Mouse (Mus musculus) hindbrain, embryonic 16.5 days (tissue): ENCODE data around the gene Nxf2. TPM values are rescaled to one million over a fixed set of nuclear protein-coding genes. Genes with fewer than 3 reads are reported as not detected.

Source experiments
- ATAC-seq: fragments of 200-750 bp; cut with Nextera tagmentation; 2 replicates; pipeline ENCODE4 v1.8.0; 2017; ENCODE audit warnings: moderate TSS enrichment, moderate library complexity
- H3K27ac ChIP-seq: fragments of 300-500 bp; sonication (generic); 2 replicates; pipeline ENCODE4 v1.5.1; 2014; ENCODE audit warnings: low read depth, mild to moderate bottlenecking, control low read depth, low read length, moderate library complexity
- H3K27me3 ChIP-seq: fragments of 300-500 bp; sonication (generic); replicated peaks from 2 replicates; pipeline ENCODE4 v1.6.1; 2014; ENCODE audit warnings: low read length; ENCODE audit not compliant: control insufficient read depth, insufficient read depth
- H3K36me3 ChIP-seq: fragments of 300-500 bp; sonication (generic); 2 replicates; pipeline ENCODE4 v1.6.1; 2014; ENCODE audit warnings: mild to moderate bottlenecking, low read length, moderate library complexity, mixed read lengths; ENCODE audit not compliant: control insufficient read depth, insufficient read depth
- H3K4me1 ChIP-seq: fragments of 300-500 bp; sonication (generic); 2 replicates; pipeline ENCODE4 v1.6.1; 2014; ENCODE audit warnings: low read depth, low read length; ENCODE audit not compliant: control insufficient read depth, insufficient read depth
- H3K4me2 ChIP-seq: fragments of 300-500 bp; sonication (generic); 2 replicates; pipeline ENCODE4 v1.6.1; 2014; ENCODE audit warnings: mild to moderate bottlenecking, low read length, control low read depth, moderate library complexity
- H3K4me3 ChIP-seq: fragments of 300-500 bp; sonication (generic); 2 replicates; pipeline ENCODE4 v1.5.1; 2014; ENCODE audit warnings: mild to moderate bottlenecking, low read length, control low read depth, moderate library complexity
- H3K9ac ChIP-seq: fragments of 300-500 bp; sonication (generic); 2 replicates; pipeline ENCODE4 v1.6.1; 2014; ENCODE audit warnings: low read depth, mild to moderate bottlenecking, control low read depth, low read length, moderate library complexity
- H3K9me3 ChIP-seq: fragments of 300-500 bp; sonication (generic); 2 replicates; pipeline ENCODE4 v1.6.1; 2014; ENCODE audit warnings: mild to moderate bottlenecking, low read length, moderate library complexity; ENCODE audit not compliant: control insufficient read depth
- WGBS: fragments of 180-500 bp; shearing (Covaris S2); extraction: QIAGEN DNeasy Blood & Tissue Kit; methylation state at CpG from one replicate; pipeline ENCODE4 v1.1.7; 2014; 5-methylcytosine and 5-hydroxymethylcytosine counted together
- polyA plus RNA-seq: library from polyadenylated mRNA; unstranded; fragments of >200 nt; fragmentation: Nextera tagmentation; extraction: Ambion mirVana; gene quantifications from 2 replicates; pipeline ENCODE4 v1.2.1, GENCODE M21; 2015

The Nxf2 gene
- 0.19 and 0.42 TPM in 2 replicates for polyA plus RNA-seq

DNA sequence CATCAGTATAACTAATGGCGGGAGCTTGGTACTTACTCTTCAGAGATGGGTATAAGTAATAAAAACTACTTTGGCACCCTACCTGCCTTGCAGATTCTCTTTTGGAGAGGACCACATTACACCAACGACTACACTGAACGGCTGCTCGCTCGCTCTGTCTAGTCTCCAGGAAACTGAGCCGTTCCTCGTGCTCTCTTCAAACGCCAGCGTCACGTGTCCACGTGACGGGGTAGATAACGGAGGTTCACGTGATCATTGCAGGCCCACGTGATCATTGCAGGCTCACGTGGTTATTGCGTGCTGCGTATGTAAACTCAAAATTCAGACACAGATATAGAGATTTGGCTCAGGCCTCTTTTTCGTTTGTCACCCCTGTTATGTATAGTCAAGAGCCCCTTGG, at the start of gene Nxf2:
Nxf2 (minus strand) TSS at position 209 of the 400 bp plus-strand sequence.
- Histone ChIP-seq H3K4me1 (no peaks in the 10 kb centered on the region), H3K27me3 (no peaks in the 10 kb centered on the region; the same call in 1 of the 2 replicates), H3K4me3 (peak within 1 kb of the TSS; percentile 29), H3K9me3 (peaks cover 3% of the 10 kb centered on the region; the same call in 1 of the 2 replicates), H3K27ac (no peak within 1 kb of the TSS), H3K4me2 (peak within 1 kb of the TSS; percentile 47), H3K9ac (peak within 1 kb of the TSS; percentile 41), H3K36me3 (no peaks in the 10 kb centered on the region)
- no peak for ATAC-seq
- 95% methylated on average over 19 of the region's 19 CpGs for WGBS

DNA sequence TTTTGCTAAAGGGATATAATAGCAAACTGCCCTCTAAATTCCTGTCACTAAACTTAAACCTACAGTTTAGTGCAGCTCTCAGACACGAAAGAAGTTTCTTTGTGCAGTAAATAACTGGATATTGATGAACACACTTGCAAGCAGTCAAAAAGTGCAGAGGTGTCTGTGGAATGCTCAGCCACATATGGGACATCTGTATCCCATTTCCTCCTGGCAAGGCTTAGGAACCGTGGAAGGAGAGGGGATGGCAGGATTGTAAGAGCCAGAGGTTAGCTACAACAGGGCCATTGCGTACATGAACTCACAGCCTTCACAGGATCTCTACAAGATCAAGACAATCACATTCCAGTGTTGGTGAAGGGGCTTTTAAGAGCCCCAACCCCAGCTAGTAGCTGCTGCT, 46.8 kb upstream of the Nxf2 start:
- Histone ChIP-seq H3K4me1 (no peaks in the 10 kb centered on the region), H3K9ac (no peak overlapping the region), H3K27me3 (no peaks in the 10 kb centered on the region; the same call in 1 of the 2 replicates), H3K27ac (no peak overlapping the region), H3K36me3 (no peaks in the 10 kb centered on the region), H3K4me2 (no peak overlapping the region), H3K9me3 (no peaks in the 10 kb centered on the region), H3K4me3 (no peak overlapping the region)
- 73% methylated on average over 3 of the region's 3 CpGs for WGBS
- ATAC-seq = no peak

GRCm38 (mm10) chrX:135009471-135009815, 44.9 kb upstream of the Nxf2 start:
- Histone ChIP-seq H3K4me3 (peak overlapping the region; percentile 60), H3K27ac (peak overlapping the region; percentile 57), H3K4me2 (peak overlapping the region; percentile 48), H3K9me3 (no peaks in the 10 kb centered on the region), H3K36me3 (no peaks in the 10 kb centered on the region), H3K9ac (peak overlapping the region; percentile 18; the same call in 1 of the 2 replicates), H3K27me3 (no peaks in the 10 kb centered on the region; the same call in 1 of the 2 replicates), H3K4me1 (no peaks in the 10 kb centered on the region)
- ATAC-seq = peak; percentile 53; the same call in 1 of the 2 replicates
- WGBS = 39% methylated on average over 6 of the region's 6 CpGs

GRCm38 (mm10) chrX:135008720-135009470, 44.3 kb upstream of the Nxf2 start, which contains the start of gene Zmat1:
TSS of gene Zmat1 (minus strand) at chrX:135009209.
- H3K9me3 ChIP-seq = no peaks in the 10 kb centered on the region
- no peaks in the 10 kb centered on the region; the same call in 1 of the 2 replicates for H3K27me3 ChIP-seq
- 18% methylated on average over 62 of the region's 65 CpGs for WGBS
- H3K4me3 ChIP-seq = peak within 1 kb of the TSS; percentile 60
- no peaks in the 10 kb centered on the region for H3K36me3 ChIP-seq
- H3K9ac ChIP-seq = peak within 1 kb of the TSS; percentile 83
- peak within 1 kb of the TSS; percentile 57 for H3K4me2 ChIP-seq
- H3K27ac ChIP-seq = peak within 1 kb of the TSS; percentile 94
- peak; percentile 100 for ATAC-seq
- H3K4me1 ChIP-seq = no peaks in the 10 kb centered on the region

DNA sequence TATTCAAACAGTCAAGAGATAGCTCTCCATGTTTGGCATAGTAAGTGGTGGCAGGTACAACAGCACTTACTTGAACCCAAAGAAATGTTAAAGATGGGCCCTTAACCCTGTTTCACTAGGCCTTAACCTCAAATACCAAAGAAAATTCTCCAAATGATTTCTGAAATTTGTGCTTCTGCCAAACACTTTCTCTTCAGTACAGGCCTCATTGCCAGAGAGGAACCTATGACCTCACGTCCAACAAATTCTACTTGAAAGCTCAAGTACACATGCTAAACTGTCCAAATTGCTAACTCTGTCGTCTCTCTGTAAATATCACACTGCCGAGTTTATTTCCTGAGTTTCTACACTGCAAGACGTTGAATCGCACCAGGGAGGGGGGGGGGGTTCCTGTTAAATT, 43.5 kb upstream of the Nxf2 start:
- H3K27ac ChIP-seq = no peak overlapping the region
- 29% methylated on average over 5 of the region's 5 CpGs for WGBS

DNA sequence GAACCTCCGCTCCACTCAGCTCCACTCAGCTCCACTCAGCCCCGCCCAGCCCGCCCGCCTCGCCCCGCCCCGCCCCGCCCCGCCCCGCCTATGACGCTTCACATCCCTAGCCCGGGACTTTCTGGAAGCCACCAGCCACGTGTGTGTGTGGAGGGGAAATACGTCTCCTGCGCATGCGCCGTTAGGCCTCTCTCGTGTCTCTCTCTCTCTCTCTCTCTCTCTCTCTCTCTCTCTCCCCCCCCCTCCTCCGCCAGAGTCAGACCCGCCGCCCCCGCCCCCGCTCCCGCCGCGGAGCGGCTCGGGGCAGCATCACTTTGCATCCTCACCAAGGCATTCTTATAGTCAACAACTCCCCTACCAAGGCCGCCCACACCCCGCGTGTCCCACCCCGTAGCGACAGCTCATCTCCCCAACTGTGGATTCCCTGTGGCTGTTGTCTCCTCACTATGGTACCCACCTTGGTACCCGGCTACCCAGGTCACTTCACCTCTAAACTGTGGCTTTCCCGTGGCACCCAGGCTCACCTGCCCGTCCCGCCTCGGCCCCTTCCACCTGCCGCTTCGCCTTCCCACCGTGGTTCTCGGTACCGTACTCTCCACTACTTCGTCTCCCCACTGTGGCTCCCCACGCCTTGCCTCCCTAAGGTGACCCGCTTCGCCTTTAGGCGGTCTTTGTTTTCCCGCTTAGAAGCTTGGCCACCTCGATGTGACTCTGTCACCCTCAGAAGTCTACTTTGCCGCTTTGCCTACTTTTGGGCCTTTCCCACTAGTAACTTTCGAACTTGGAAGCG, 1.1 kb downstream of the Nxf2 start:
- Histone ChIP-seq H3K9ac (peak overlapping the region; percentile 41), H3K4me3 (peak overlapping the region; percentile 29), H3K9me3 (peaks cover 3% of the 10 kb centered on the region; the same call in 1 of the 2 replicates), H3K36me3 (no peaks in the 10 kb centered on the region), H3K4me2 (peak overlapping the region; percentile 47), H3K27ac (no peak overlapping the region), H3K27me3 (no peaks in the 10 kb centered on the region; the same call in 1 of the 2 replicates), H3K4me1 (no peaks in the 10 kb centered on the region)
- ATAC-seq = peak; percentile 95
- WGBS = 52% methylated on average over 39 of the region's 53 CpGs

More for the DNA sequence above, 43.5 kb upstream of the Nxf2 start:
- Histone ChIP-seq H3K4me1 (no peaks in the 10 kb centered on the region), H3K9ac (peak overlapping the region; percentile 83; the same call in 1 of the 2 replicates), H3K9me3 (no peaks in the 10 kb centered on the region), H3K4me3 (peak overlapping the region; percentile 60), H3K36me3 (no peaks in the 10 kb centered on the region), H3K4me2 (peak overlapping the region; percentile 57), H3K27me3 (no peaks in the 10 kb centered on the region; the same call in 1 of the 2 replicates)
- no peak for ATAC-seq

- no peak overlapping the region for H3K4me2 ChIP-seq
- 41% methylated on average over 5 of the region's 5 CpGs for WGBS
- no peaks in the 10 kb centered on the region for H3K27me3 ChIP-seq
- no peak for ATAC-seq
- no peak overlapping the region for H3K9ac ChIP-seq
- no peaks in the 10 kb centered on the region for H3K9me3 ChIP-seq
- no peaks in the 10 kb centered on the region for H3K4me1 ChIP-seq
- no peak overlapping the region for H3K27ac ChIP-seq
- no peak overlapping the region for H3K4me3 ChIP-seq
- H3K36me3 ChIP-seq = no peaks in the 10 kb centered on the region
Observed at GRCm38 (mm10) chrX:134930361-134930760, 34.2 kb downstream of the Nxf2 start.

DNA sequence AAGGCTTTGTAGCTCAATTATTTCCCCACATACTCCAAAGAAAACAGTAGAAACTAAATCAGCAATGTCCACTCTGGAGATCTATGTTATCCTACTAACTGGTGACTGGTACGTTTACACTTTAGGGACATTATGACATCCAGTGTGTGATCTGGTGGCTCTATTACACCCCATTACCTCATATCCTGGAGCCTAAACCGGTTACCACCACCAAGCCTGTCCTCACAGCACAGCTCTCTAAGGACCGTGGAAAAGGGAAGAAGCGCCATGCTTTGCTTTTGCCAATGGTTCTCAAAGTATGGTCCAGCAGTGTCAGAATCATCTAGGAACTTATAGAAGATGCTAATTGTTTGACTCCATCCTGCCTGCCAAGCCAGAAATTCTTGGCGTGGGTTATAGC, 34.6 kb downstream of the Nxf2 start:
- no peak overlapping the region for H3K4me2 ChIP-seq
- no peak overlapping the region for H3K4me3 ChIP-seq
- H3K36me3 ChIP-seq = no peaks in the 10 kb centered on the region
- H3K27ac ChIP-seq = no peak overlapping the region
- no peaks in the 10 kb centered on the region for H3K4me1 ChIP-seq
- no peaks in the 10 kb centered on the region for H3K9me3 ChIP-seq
- no peak for ATAC-seq
- H3K9ac ChIP-seq = no peak overlapping the region
- WGBS = 66% methylated on average over 5 of the region's 5 CpGs
- H3K27me3 ChIP-seq = no peaks in the 10 kb centered on the region

DNA sequence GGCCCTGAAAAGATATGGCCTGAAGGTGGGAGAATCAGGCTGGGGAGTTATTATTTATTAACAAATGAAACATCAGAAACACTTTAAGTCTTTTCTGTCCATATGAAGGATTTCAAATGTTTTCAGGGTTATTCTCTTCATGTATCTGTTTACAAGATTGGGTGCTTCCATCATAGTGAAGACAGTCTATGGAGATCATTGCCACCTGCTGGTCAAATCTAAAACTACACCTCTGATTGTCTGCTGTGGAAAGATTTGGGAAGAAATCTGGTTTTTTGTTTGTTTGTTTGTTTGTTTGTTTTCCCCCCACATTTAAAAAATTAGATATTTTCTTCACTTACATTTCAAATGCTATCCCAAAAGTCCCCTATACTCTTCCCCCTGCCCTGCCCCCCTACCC, 39.5 kb downstream of the Nxf2 start:
- Histone ChIP-seq H3K36me3 (no peaks in the 10 kb centered on the region), H3K9ac (no peak overlapping the region), H3K4me1 (no peaks in the 10 kb centered on the region), H3K9me3 (no peaks in the 10 kb centered on the region), H3K27me3 (no peaks in the 10 kb centered on the region), H3K4me3 (no peak overlapping the region), H3K4me2 (no peak overlapping the region), H3K27ac (no peak overlapping the region)
- ATAC-seq = no peak
